Comparison of ENCODE assay signal across 13 mouse cellular contexts in the genomic region with DNA sequence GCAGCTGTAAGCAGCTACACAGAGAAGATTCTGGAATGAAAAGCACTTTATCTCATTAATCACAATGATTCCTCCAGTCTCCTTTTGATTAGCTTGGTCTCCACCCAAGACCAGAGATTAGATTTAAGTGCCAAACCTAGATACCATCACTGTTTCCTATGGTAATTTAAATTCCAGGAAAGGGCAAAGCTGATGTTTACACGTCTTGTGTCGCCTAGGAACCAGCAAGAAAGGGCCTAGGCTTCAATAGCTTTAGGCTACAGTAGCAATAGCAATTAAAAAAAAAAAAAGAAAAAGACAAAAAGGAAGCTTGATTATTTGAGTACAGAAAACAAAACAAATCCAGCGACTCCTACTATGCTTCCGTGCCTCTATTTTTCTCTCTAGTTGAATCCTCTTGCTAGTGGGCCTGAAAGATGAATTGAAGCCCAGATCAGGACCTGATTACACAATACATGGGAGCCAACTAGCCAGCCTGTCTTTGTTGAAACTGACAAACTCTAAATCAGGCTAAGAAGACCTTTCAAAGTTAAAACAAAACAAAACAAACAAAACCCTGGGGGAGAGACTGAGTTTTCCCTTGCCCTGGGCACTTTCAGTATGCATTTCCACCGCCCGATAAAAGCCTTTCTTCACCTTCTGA. TPM values are rescaled to one million over a fixed set of nuclear protein-coding genes. Genes with fewer than 3 reads are reported as not detected.
DNase-seq lines count a peak whose midpoint lies in the region; ATAC-seq and TF ChIP-seq lines count a peak whose summit lies in the region.
"Had no signal": no experiment of that assay in that cellular context is flagged by ENCODE, and none has a peak within 500 bp of the region (broad histone marks: within the 10 kb centered on the region; RNA-seq: fewer than 3 reads in every experiment).

No protein-coding gene starts in this region.

- TF ChIP-seq EP300 in heart, postnatal 0 days (IDR thresholded peaks at IDR 0.05; ENCODE audit: low read depth) = no peak

- no peaks in the 10 kb centered on the region for H3K9me3 ChIP-seq in heart, postnatal 0 days (replicated peaks; ENCODE audit: control insufficient read depth, low read length)
- H3K9me3 ChIP-seq in heart, embryonic 12.5 days (replicated peaks) = no peaks in the 10 kb centered on the region
- no peaks in the 10 kb centered on the region for H3K9me3 ChIP-seq in forebrain, embryonic 16.5 days (ENCODE audit: control insufficient read depth, low read length)
- H3K9me3 ChIP-seq in midbrain, embryonic 14.5 days (ENCODE audit: control insufficient read depth, low read length) = no peaks in the 10 kb centered on the region
- H3K9me3 ChIP-seq: limb, embryonic 15.5 days had no signal

- H3K9ac ChIP-seq in heart, postnatal 0 days (replicated peaks; ENCODE audit: low read depth, low read length) = no peak overlapping the region
- no peak overlapping the region for H3K9ac ChIP-seq in heart, embryonic 12.5 days
- no peak overlapping the region for H3K9ac ChIP-seq in forebrain, embryonic 16.5 days (replicated peaks; ENCODE audit: low read depth, low read length)
- H3K9ac ChIP-seq in midbrain, embryonic 14.5 days (replicated peaks; ENCODE audit: low read length) = no peak overlapping the region
- H3K9ac ChIP-seq: limb, embryonic 15.5 days had no signal

- no peak for ATAC-seq in heart, postnatal 0 days (ENCODE audit: insufficient read depth, low read depth)
- no peak for ATAC-seq in heart, embryonic 12.5 days (ENCODE audit: insufficient number of reproducible peaks, low FRiP score)
- peak; percentile 68 for ATAC-seq in forebrain, embryonic 16.5 days
- no peak for ATAC-seq in midbrain, embryonic 14.5 days (ENCODE audit: low FRiP score, low TSS enrichment)

- no peak overlapping the region for H3K4me2 ChIP-seq in heart, postnatal 0 days (ENCODE audit: low read depth, low read length)
- H3K4me2 ChIP-seq in heart, embryonic 12.5 days = no peak overlapping the region
- H3K4me2 ChIP-seq in forebrain, embryonic 16.5 days (ENCODE audit: low read length) = no peak overlapping the region
- no peak overlapping the region for H3K4me2 ChIP-seq in midbrain, embryonic 14.5 days (ENCODE audit: low read length)
- H3K4me2 ChIP-seq: limb, embryonic 15.5 days had no signal

- H3K4me1 ChIP-seq in heart, postnatal 0 days (ENCODE audit: control insufficient read depth, insufficient read depth) = peaks cover 5% of the 10 kb centered on the region; the same call in 1 of the 2 replicates
- 0 out of 2 replicates have a peak, but pooled peaks cover 5% of the 10 kb centered on the region for H3K4me1 ChIP-seq in heart, embryonic 12.5 days (replicated peaks)
- peaks cover 13% of the 10 kb centered on the region for H3K4me1 ChIP-seq in forebrain, embryonic 16.5 days (replicated peaks; ENCODE audit: control insufficient read depth, insufficient read depth, low read length)
- peaks cover 11% of the 10 kb centered on the region for H3K4me1 ChIP-seq in midbrain, embryonic 14.5 days (ENCODE audit: control insufficient read depth, insufficient read depth, low read length)

- H3K27me3 ChIP-seq in heart, postnatal 0 days (ENCODE audit: control insufficient read depth, insufficient read depth, low read length) = no peaks in the 10 kb centered on the region
- H3K27me3 ChIP-seq in heart, embryonic 12.5 days (replicated peaks) = 0 out of 2 replicates have a peak, but pooled peaks cover 5% of the 10 kb centered on the region
- H3K27me3 ChIP-seq in forebrain, embryonic 16.5 days (replicated peaks; ENCODE audit: control insufficient read depth, insufficient read depth, low read length) = no peaks in the 10 kb centered on the region
- H3K27me3 ChIP-seq in midbrain, embryonic 14.5 days (ENCODE audit: control insufficient read depth, insufficient read depth, low read length) = no peaks in the 10 kb centered on the region
- H3K27me3 ChIP-seq: limb, embryonic 15.5 days had no signal

- no peak for DNase-seq in heart, postnatal 0 days (ENCODE audit: low spot score)
- DNase-seq in MN1 (ENCODE audit: low spot score) = peak; percentile 14
- peak; percentile 46 for DNase-seq in midbrain, embryonic 14.5 days
- no peak for DNase-seq in urinary bladder, adult 18-20 months (ENCODE audit: low spot score in 2 of 2)
- DNase-seq in right cerebral cortex, postnatal 36 days (ENCODE audit: low spot score in 2 of 2) = no peak
- DNase-seq in heart, postnatal 14 days = no peak
- DNase-seq: adrenal gland, adult 2 months; cerebellum, postnatal 36 days; gastrocnemius, postnatal 25 days had no signal

- no peaks in the 10 kb centered on the region for H3K36me3 ChIP-seq in heart, postnatal 0 days (replicated peaks; ENCODE audit: control insufficient read depth, insufficient read depth, low read length)
- H3K36me3 ChIP-seq in heart, embryonic 12.5 days = no peaks in the 10 kb centered on the region
- H3K36me3 ChIP-seq in forebrain, embryonic 16.5 days (ENCODE audit: control insufficient read depth, insufficient read depth) = no peaks in the 10 kb centered on the region
- no peaks in the 10 kb centered on the region for H3K36me3 ChIP-seq in midbrain, embryonic 14.5 days (ENCODE audit: control insufficient read depth, insufficient read depth, low read length)
- H3K36me3 ChIP-seq: limb, embryonic 15.5 days had no signal

- H3K27ac ChIP-seq in heart, postnatal 0 days (ENCODE audit: low read depth) = peak overlapping the region; percentile 52
- no peak overlapping the region for H3K27ac ChIP-seq in heart, embryonic 12.5 days (ENCODE audit: poor library complexity, severe bottlenecking)
- peak overlapping the region; percentile 60 for H3K27ac ChIP-seq in forebrain, embryonic 16.5 days (ENCODE audit: low read length)
- H3K27ac ChIP-seq in midbrain, embryonic 14.5 days (replicated peaks; ENCODE audit: low read depth, low read length) = peak overlapping the region; percentile 71; the same call in 1 of the 2 replicates
- H3K27ac ChIP-seq: limb, embryonic 15.5 days had no signal

- WGBS in heart, postnatal 0 days = 63% methylated on average over 6 of the region's 6 CpGs
- WGBS in heart, embryonic 12.5 days = 51% methylated on average over 6 of the region's 6 CpGs
- 3% methylated on average over 6 of the region's 6 CpGs for WGBS in forebrain, embryonic 16.5 days
- 14% methylated on average over 6 of the region's 6 CpGs for WGBS in midbrain, embryonic 14.5 days

- no peak overlapping the region for H3K4me3 ChIP-seq in heart, postnatal 0 days (ENCODE audit: low read depth, low read length)
- no peak overlapping the region for H3K4me3 ChIP-seq in heart, embryonic 12.5 days
- H3K4me3 ChIP-seq in forebrain, embryonic 16.5 days (replicated peaks; ENCODE audit: low read length) = no peak overlapping the region
- no peak overlapping the region for H3K4me3 ChIP-seq in midbrain, embryonic 14.5 days (replicated peaks; ENCODE audit: low read depth, low read length)
- H3K4me3 ChIP-seq: limb, embryonic 15.5 days had no signal

- no peak for TF ChIP-seq CTCF in heart, postnatal 0 days (IDR thresholded peaks at IDR 0.05; ENCODE audit: low read depth)

- intact Hi-C loops in heart, postnatal 14 days (cut with DNase I) = no loop called here

RNA-seq across cellular contexts. Expression of a gene that starts 2.7 kb away (rescaled TPM):
- not detected in 2 replicates for total RNA-seq in heart, postnatal 0 days (2014; rRNA removed; ENCODE audit: low replicate concordance)
- polyA plus RNA-seq in heart, postnatal 0 days (2015; fragmentation: Nextera tagmentation; extraction: Ambion mirVana) = not detected in 2 replicates
- polyA plus RNA-seq in heart, embryonic 12.5 days (2016; fragmentation: Nextera tagmentation; extraction: Ambion mirVana) = not detected in 2 replicates
- not detected in 2 replicates for polyA plus RNA-seq in forebrain, embryonic 16.5 days (2015; fragmentation: Nextera tagmentation; extraction: Ambion mirVana)
- not detected in 2 replicates for polyA plus RNA-seq in midbrain, embryonic 14.5 days (2014; fragmentation: Nextera tagmentation; extraction: Ambion mirVana)
- not detected for total RNA-seq in heart, postnatal 14 days (2021)
- total RNA-seq: adrenal gland, adult 2 months; gastrocnemius, postnatal 25 days had no signal
- polyA plus RNA-seq: adrenal gland, adult 2 months; kidney, embryonic 14.5 days; limb, embryonic 15.5 days had no signal

RNA-seq across cellular contexts. Expression of a gene that starts 8.5 kb away (rescaled TPM):
- not detected in 2 replicates for total RNA-seq in heart, postnatal 0 days (2014; rRNA removed; ENCODE audit: low replicate concordance)
- polyA plus RNA-seq in heart, postnatal 0 days (2015; fragmentation: Nextera tagmentation; extraction: Ambion mirVana) = 0.30 and 0.74 TPM in 2 replicates
- polyA plus RNA-seq in heart, embryonic 12.5 days (2016; fragmentation: Nextera tagmentation; extraction: Ambion mirVana) = not detected in 2 replicates
- 0.40 and 0.57 TPM in 2 replicates for polyA plus RNA-seq in forebrain, embryonic 16.5 days (2015; fragmentation: Nextera tagmentation; extraction: Ambion mirVana)
- 0.34 and 0.35 TPM in 2 replicates for polyA plus RNA-seq in midbrain, embryonic 14.5 days (2014; fragmentation: Nextera tagmentation; extraction: Ambion mirVana)
- total RNA-seq in heart, postnatal 14 days (2021) = 1 to 10 TPM in 1 of 2 experiments, under 1 TPM in 1; 0.34 to 1.1 TPM
- total RNA-seq: gastrocnemius, postnatal 25 days had no signal

RNA-seq across cellular contexts. Expression of a gene that starts 15.6 kb away (rescaled TPM):
- 148 and 324 TPM in 2 replicates for total RNA-seq in heart, postnatal 0 days (2014; rRNA removed; ENCODE audit: low replicate concordance)
- polyA plus RNA-seq in heart, postnatal 0 days (2015; fragmentation: Nextera tagmentation; extraction: Ambion mirVana) = 202 and 230 TPM in 2 replicates
- polyA plus RNA-seq in heart, embryonic 12.5 days (2016; fragmentation: Nextera tagmentation; extraction: Ambion mirVana) = 41.8 and 41.9 TPM in 2 replicates
- 21.0 and 26.1 TPM in 2 replicates for polyA plus RNA-seq in forebrain, embryonic 16.5 days (2015; fragmentation: Nextera tagmentation; extraction: Ambion mirVana)
- 18.8 and 66.5 TPM in 2 replicates for polyA plus RNA-seq in midbrain, embryonic 14.5 days (2014; fragmentation: Nextera tagmentation; extraction: Ambion mirVana)
- total RNA-seq in heart, postnatal 14 days (2021) = 10 to 100 TPM; 95.6 to 96.3 TPM

RNA-seq across cellular contexts. Expression of a gene that starts 34.7 kb away (rescaled TPM):
- total RNA-seq in heart, postnatal 0 days (2014; rRNA removed; ENCODE audit: low replicate concordance) = 0.43 TPM in 1 of 2 replicates, not detected in the other
- polyA plus RNA-seq in heart, postnatal 0 days (2015; fragmentation: Nextera tagmentation; extraction: Ambion mirVana) = 0.10 TPM in 1 of 2 replicates, not detected in the other
- polyA plus RNA-seq in heart, embryonic 12.5 days (2016; fragmentation: Nextera tagmentation; extraction: Ambion mirVana) = 2.0 and 2.5 TPM in 2 replicates
- polyA plus RNA-seq in forebrain, embryonic 16.5 days (2015; fragmentation: Nextera tagmentation; extraction: Ambion mirVana) = 45.4 and 53.0 TPM in 2 replicates
- 44.1 and 56.0 TPM in 2 replicates for polyA plus RNA-seq in midbrain, embryonic 14.5 days (2014; fragmentation: Nextera tagmentation; extraction: Ambion mirVana)
- under 1 TPM; 0.07 to 0.14 TPM for total RNA-seq in heart, postnatal 14 days (2021)
- total RNA-seq: gastrocnemius, postnatal 25 days had no signal

RNA-seq across cellular contexts. Expression of a gene that starts 51.8 kb away (rescaled TPM):
- 3.8 TPM in 1 of 2 replicates, not detected in the other for total RNA-seq in heart, postnatal 0 days (2014; rRNA removed; ENCODE audit: low replicate concordance)
- 0.19 and 0.20 TPM in 2 replicates for polyA plus RNA-seq in heart, postnatal 0 days (2015; fragmentation: Nextera tagmentation; extraction: Ambion mirVana)
- 0.41 and 0.50 TPM in 2 replicates for polyA plus RNA-seq in heart, embryonic 12.5 days (2016; fragmentation: Nextera tagmentation; extraction: Ambion mirVana)
- polyA plus RNA-seq in forebrain, embryonic 16.5 days (2015; fragmentation: Nextera tagmentation; extraction: Ambion mirVana) = 0.17 TPM in 1 of 2 replicates, not detected in the other
- not detected in 2 replicates for polyA plus RNA-seq in midbrain, embryonic 14.5 days (2014; fragmentation: Nextera tagmentation; extraction: Ambion mirVana)
- under 1 TPM; 0.43 to 0.95 TPM for total RNA-seq in heart, postnatal 14 days (2021)

Comparison
In these comparisons a context has a peak if more than half of its experiments do, and no peak if none do; other contexts are left out.
1. DNase-seq: peak in MN1 (single experiment) and midbrain, embryonic 14.5 days (single experiment); none in heart, postnatal 0 days (single experiment), urinary bladder, adult 18-20 months (0 of 2), right cerebral cortex, postnatal 36 days (0 of 2) and heart, postnatal 14 days (0 of 2).